Mouse (Mus musculus) liver, embryonic 12.5 days (tissue): ENCODE data around the gene 1700123O20Rik. TPM values are rescaled to one million over a fixed set of nuclear protein-coding genes. Genes with fewer than 3 reads are reported as not detected.

Source experiments
- ATAC-seq: fragments of 200-750 bp; cut with Nextera tagmentation; 2 replicates; pipeline ENCODE4 v1.8.0; 2017; ENCODE audit warnings: moderate number of reproducible peaks, mild to moderate bottlenecking, moderate library complexity
- H3K27ac ChIP-seq: fragments of 300-500 bp; sonication (generic); 2 replicates; pipeline ENCODE4 v1.5.1; 2016; ENCODE audit warnings: mild to moderate bottlenecking
- H3K27me3 ChIP-seq: fragments of 300-500 bp; sonication (generic); replicated peaks from 2 replicates; pipeline ENCODE4 v1.6.1; 2016; ENCODE audit warnings: mild to moderate bottlenecking, moderate library complexity
- H3K36me3 ChIP-seq: fragments of 300-500 bp; sonication (generic); 2 replicates; pipeline ENCODE4 v1.6.1; 2016; ENCODE audit warnings: mild to moderate bottlenecking, moderate library complexity
- H3K4me1 ChIP-seq: fragments of 300-500 bp; sonication (generic); 2 replicates; pipeline ENCODE4 v1.6.1; 2016
- H3K4me2 ChIP-seq: fragments of 300-500 bp; sonication (generic); 2 replicates; pipeline ENCODE4 v1.6.1; 2016; ENCODE audit warnings: mild to moderate bottlenecking, moderate library complexity
- H3K4me3 ChIP-seq: fragments of 300-500 bp; sonication (generic); 2 replicates; pipeline ENCODE4 v1.5.1; 2016; ENCODE audit warnings: mild to moderate bottlenecking, moderate library complexity
- H3K9ac ChIP-seq: fragments of 300-500 bp; sonication (generic); 2 replicates; pipeline ENCODE4 v1.6.1; 2016; ENCODE audit warnings: mild to moderate bottlenecking, moderate library complexity
- H3K9me3 ChIP-seq: fragments of 300-500 bp; sonication (generic); replicated peaks from 2 replicates; pipeline ENCODE4 v1.6.1; 2016; ENCODE audit warnings: mild to moderate bottlenecking, moderate library complexity
- WGBS: fragments of 180-500 bp; shearing (Covaris S2); methylation state at CpG from one replicate; pipeline ENCODE4 v1.1.7; 2016; ENCODE audit not compliant: insufficient replicate concordance; 5-methylcytosine and 5-hydroxymethylcytosine counted together
- polyA plus RNA-seq: library from polyadenylated mRNA; unstranded; fragments of >200 nt; fragmentation: Nextera tagmentation; extraction: Ambion mirVana; gene quantifications from 2 replicates; pipeline ENCODE4 v1.2.1, GENCODE M21; 2016

Gene 1700123O20Rik
- polyA plus RNA-seq, 1 experiment from 2014 or later = 53.9 TPM

DNA sequence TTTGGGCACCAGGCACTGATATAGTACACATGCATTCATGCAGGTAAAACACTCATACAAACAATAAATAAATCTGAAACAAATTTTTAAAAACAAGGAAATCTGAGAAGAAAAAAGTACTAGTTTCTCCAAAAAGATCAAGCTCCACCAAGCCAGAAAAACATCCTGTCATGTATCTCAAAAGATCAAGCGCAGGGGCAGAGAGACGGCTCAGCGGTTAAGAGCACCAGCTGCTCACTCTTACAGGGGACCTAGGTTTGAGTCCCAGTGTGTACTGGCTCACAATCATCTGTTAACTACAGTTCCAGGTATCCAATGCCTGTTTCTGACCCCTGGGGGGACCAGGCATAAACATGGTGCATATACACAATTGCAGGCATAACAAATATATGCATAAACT is 3.6 kb upstream of the 1700123O20Rik start:
- H3K27me3 ChIP-seq = no peaks in the 10 kb centered on the region
- H3K9ac ChIP-seq = no peak overlapping the region
- 84% methylated on average over 3 of the region's 3 CpGs for WGBS

GRCm38 (mm10) chr14:54685471-54685870 is 545 bp upstream of the 1700123O20Rik start:
- Histone ChIP-seq H3K4me3 (peak overlapping the region; percentile 81), H3K4me1 (peaks cover 49% of the 10 kb centered on the region), H3K9me3 (no peaks in the 10 kb centered on the region), H3K9ac (peak overlapping the region; percentile 88), H3K36me3 (peaks cover 57% of the 10 kb centered on the region), H3K4me2 (peak overlapping the region; percentile 82), H3K27me3 (no peaks in the 10 kb centered on the region), H3K27ac (peak overlapping the region; percentile 99)
- ATAC-seq = peak; percentile 6
- 7% methylated on average over 8 of the region's 8 CpGs for WGBS

More for the DNA sequence above, 3.6 kb upstream of the 1700123O20Rik start:
- no peak overlapping the region for H3K4me2 ChIP-seq
- no peaks in the 10 kb centered on the region for H3K9me3 ChIP-seq
- H3K27ac ChIP-seq = no peak overlapping the region
- peaks cover 62% of the 10 kb centered on the region for H3K36me3 ChIP-seq
- peaks cover 33% of the 10 kb centered on the region for H3K4me1 ChIP-seq
- no peak for ATAC-seq
- no peak overlapping the region for H3K4me3 ChIP-seq

DNA sequence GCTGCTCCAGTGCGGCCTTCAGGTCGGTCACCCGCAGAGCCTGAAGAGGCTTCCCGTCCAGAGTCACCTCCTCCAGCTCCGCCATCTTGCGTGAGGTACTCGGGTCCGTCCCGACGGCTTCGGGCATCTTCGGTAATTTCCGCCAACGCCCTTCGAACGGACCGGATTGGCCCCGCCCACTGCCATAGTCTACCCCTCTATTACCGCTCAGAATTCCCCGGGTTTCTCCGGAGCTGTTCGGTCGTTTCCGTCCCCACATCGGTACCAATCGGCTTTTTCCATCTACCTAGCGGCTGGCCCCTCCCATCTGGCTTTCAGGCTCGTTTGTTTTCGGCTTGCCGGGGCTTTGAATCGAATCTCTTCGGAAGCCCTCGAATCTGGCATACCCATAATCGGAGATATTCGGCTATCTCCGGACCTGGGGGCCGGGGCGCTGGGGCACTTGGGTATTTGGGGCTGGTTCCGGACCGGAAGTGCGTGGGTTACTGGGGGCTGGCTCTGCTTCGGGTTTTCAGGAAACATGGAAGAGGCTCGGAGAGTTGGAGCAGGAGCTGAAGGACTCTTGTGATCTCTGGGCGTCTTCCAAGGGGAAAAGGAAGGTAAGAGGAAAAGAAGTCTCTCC is 617 bp downstream of the 1700123O20Rik start, which contains the start of gene Acin1:
Gene Acin1 (minus strand): TSS at position 410 of the 622 bp plus-strand sequence.
- Histone ChIP-seq H3K4me2 (peak within 1 kb of the TSS; percentile 82), H3K27me3 (no peaks in the 10 kb centered on the region), H3K36me3 (peaks cover 56% of the 10 kb centered on the region), H3K27ac (peak within 1 kb of the TSS; percentile 99), H3K9me3 (no peaks in the 10 kb centered on the region), H3K4me1 (peaks cover 49% of the 10 kb centered on the region), H3K4me3 (peak within 1 kb of the TSS; percentile 81), H3K9ac (peak within 1 kb of the TSS; percentile 88)
- under 1% methylated on average over 44 of the region's 44 CpGs for WGBS
- peak; percentile 92 for ATAC-seq

DNA sequence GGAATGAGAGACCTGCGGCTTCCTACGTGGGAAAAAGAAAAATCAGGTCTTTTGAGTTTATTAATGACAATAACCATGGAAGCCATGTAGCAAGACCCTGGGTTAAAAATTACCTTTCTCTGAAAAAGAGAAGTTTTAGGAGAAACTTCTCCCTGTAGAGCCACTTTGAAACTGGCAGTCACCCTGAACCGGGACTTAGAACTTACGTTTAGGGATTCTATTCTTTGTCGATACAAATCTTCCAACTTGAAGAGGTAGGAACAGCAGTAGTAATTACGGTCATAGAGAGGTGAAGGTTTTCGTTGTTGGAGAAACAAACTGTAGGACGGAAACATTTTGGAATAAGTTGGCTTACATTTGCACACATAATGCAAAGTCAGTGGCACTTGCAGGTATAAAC is 1.2 kb downstream of the 1700123O20Rik start:
- peak overlapping the region; percentile 88 for H3K9ac ChIP-seq
- H3K9me3 ChIP-seq = no peaks in the 10 kb centered on the region
- H3K4me2 ChIP-seq = peak overlapping the region; percentile 82
- WGBS = 3% methylated on average over 8 of the region's 8 CpGs
- peaks cover 43% of the 10 kb centered on the region for H3K4me1 ChIP-seq
- H3K36me3 ChIP-seq = peaks cover 50% of the 10 kb centered on the region
- peak overlapping the region; percentile 99 for H3K27ac ChIP-seq
- ATAC-seq = no peak
- peak overlapping the region; percentile 81 for H3K4me3 ChIP-seq
- H3K27me3 ChIP-seq = no peaks in the 10 kb centered on the region

DNA sequence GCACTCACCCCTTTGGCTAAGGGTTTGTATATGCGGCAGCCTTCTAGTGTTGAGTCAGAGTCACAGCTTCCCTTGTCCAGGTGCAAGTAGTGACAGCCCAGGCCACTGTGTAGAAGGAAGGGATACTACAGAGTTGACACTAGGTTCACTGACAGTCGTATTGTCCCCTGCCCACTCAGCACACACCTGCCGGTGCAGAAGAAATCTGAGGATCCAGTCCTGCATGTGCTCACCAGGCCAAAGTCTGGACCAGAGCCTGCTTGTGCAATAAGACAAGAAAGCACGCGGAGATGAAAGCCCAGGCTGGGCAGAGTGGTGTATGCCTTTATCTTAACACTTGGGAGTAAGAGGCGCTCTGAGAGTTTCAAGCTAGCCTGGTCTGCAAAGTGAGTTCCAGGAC is 9.0 kb downstream of the 1700123O20Rik start:
- WGBS = 67% methylated on average over 6 of the region's 6 CpGs
- peaks cover 28% of the 10 kb centered on the region for H3K36me3 ChIP-seq
- H3K27me3 ChIP-seq = peaks cover 27% of the 10 kb centered on the region
- H3K9me3 ChIP-seq = no peaks in the 10 kb centered on the region
- no peak overlapping the region for H3K4me3 ChIP-seq
- H3K9ac ChIP-seq = no peak overlapping the region
- no peak overlapping the region for H3K4me2 ChIP-seq
- no peak; the same call in 1 of the 2 replicates for ATAC-seq
- peaks cover 13% of the 10 kb centered on the region; the same call in 1 of the 2 replicates for H3K4me1 ChIP-seq
- H3K27ac ChIP-seq = no peak overlapping the region

- 79% methylated on average over 4 of the region's 4 CpGs for WGBS
- H3K4me2 ChIP-seq = no peak overlapping the region
- no peak for ATAC-seq
- H3K36me3 ChIP-seq = peaks cover 17% of the 10 kb centered on the region
- no peak overlapping the region for H3K4me3 ChIP-seq
- peaks cover 32% of the 10 kb centered on the region for H3K27me3 ChIP-seq
- H3K4me1 ChIP-seq = peaks cover 13% of the 10 kb centered on the region; the same call in 1 of the 2 replicates
- no peak overlapping the region for H3K27ac ChIP-seq
- H3K9me3 ChIP-seq = no peaks in the 10 kb centered on the region
- no peak overlapping the region for H3K9ac ChIP-seq
These were observed 10.7 kb downstream of the 1700123O20Rik start for GRCm38 (mm10) chr14:54696752-54697151.

- no peak within 1 kb of the TSS for H3K4me3 ChIP-seq
- H3K36me3 ChIP-seq = peaks cover 3% of the 10 kb centered on the region
- WGBS = 54% methylated on average over 4 of the region's 4 CpGs
- H3K27ac ChIP-seq = no peak within 1 kb of the TSS
- peaks cover 13% of the 10 kb centered on the region; the same call in 1 of the 2 replicates for H3K4me1 ChIP-seq
- no peak within 1 kb of the TSS for H3K9ac ChIP-seq
- no peak within 1 kb of the TSS for H3K4me2 ChIP-seq
- peaks cover 52% of the 10 kb centered on the region for H3K27me3 ChIP-seq
- ATAC-seq = no peak
- no peaks in the 10 kb centered on the region for H3K9me3 ChIP-seq
These were observed 12.7 kb downstream of the 1700123O20Rik start, which contains the start of gene Gm29776 for GRCm38 (mm10) chr14:54698733-54699132. TSS of gene Gm29776 (minus strand) at chr14:54698833.

GRCm38 (mm10) chr14:54699586-54699985 is 13.6 kb downstream of the 1700123O20Rik start:
- WGBS = 44% methylated on average over 3 of the region's 3 CpGs
- Histone ChIP-seq H3K36me3 (no peaks in the 10 kb centered on the region), H3K4me3 (no peak overlapping the region), H3K27me3 (peaks cover 60% of the 10 kb centered on the region), H3K9ac (no peak overlapping the region), H3K4me2 (no peak overlapping the region), H3K9me3 (no peaks in the 10 kb centered on the region), H3K27ac (no peak overlapping the region), H3K4me1 (peaks cover 13% of the 10 kb centered on the region; the same call in 1 of the 2 replicates)
- no peak for ATAC-seq

GRCm38 (mm10) chr14:54701298-54701697 is 15.3 kb downstream of the 1700123O20Rik start:
- Histone ChIP-seq H3K27me3 (peaks cover 68% of the 10 kb centered on the region), H3K4me2 (no peak overlapping the region), H3K36me3 (no peaks in the 10 kb centered on the region), H3K9me3 (no peaks in the 10 kb centered on the region), H3K27ac (no peak overlapping the region), H3K9ac (no peak overlapping the region), H3K4me3 (no peak overlapping the region), H3K4me1 (peaks cover 22% of the 10 kb centered on the region)
- 7% methylated on average over 6 of the region's 6 CpGs for WGBS
- ATAC-seq = no peak

- no peak for ATAC-seq
- WGBS = 31% methylated on average over 10 of the region's 10 CpGs
- no peak overlapping the region for H3K9ac ChIP-seq
- H3K4me3 ChIP-seq = no peak overlapping the region
- H3K4me2 ChIP-seq = no peak overlapping the region
- peaks cover 77% of the 10 kb centered on the region for H3K27me3 ChIP-seq
- H3K36me3 ChIP-seq = no peaks in the 10 kb centered on the region
- no peaks in the 10 kb centered on the region for H3K9me3 ChIP-seq
- peaks cover 29% of the 10 kb centered on the region for H3K4me1 ChIP-seq
- no peak overlapping the region for H3K27ac ChIP-seq
These were observed 17.2 kb downstream of the 1700123O20Rik start for GRCm38 (mm10) chr14:54703207-54703606.

- H3K4me2 ChIP-seq = peak overlapping the region; percentile 38
- no peak overlapping the region for H3K4me3 ChIP-seq
These were observed 19.8 kb downstream of the 1700123O20Rik start for GRCm38 (mm10) chr14:54705844-54706243.

DNA sequence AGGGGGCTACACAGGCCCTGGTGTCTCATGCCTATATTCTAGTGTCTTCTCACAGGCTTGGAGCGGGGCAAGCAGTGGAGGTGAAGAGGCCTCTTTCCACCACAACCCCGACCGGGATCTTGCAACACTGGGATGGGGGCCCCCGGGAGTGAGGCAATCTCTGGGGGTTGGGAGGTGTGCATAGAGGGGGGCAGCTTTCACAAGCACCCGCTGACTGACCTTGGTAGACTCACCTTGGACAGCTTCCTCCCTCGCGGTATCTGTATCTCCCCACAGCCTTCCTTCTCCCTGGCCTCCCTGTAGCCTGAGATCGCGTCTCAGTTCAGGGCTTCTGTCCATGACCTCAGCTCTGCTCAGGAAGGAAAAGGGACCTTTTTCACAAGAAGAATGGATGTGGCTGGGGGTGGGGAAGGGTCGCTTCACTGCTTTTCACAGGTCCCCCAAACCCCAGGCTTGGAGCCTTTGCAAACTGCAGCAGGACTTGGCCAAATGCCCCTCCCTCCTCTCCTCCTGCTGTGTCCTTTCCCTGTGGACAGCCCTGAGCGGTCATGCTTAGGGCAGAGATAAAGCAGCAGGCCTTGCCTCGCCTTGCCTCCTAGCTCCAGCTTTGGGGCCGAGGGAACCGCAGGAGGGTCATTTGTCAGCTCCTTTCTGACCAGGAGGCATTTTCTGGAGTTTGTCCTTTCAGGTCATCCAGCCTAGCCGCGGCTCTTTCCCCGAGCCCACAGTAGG is 20.7 kb downstream of the 1700123O20Rik start:
- H3K9me3 ChIP-seq = no peaks in the 10 kb centered on the region
- 15% methylated on average over 17 of the region's 17 CpGs for WGBS
- ATAC-seq = no peak
- peaks cover 90% of the 10 kb centered on the region for H3K27me3 ChIP-seq
- H3K9ac ChIP-seq = no peak overlapping the region
- no peaks in the 10 kb centered on the region for H3K36me3 ChIP-seq
- H3K4me2 ChIP-seq = peak overlapping the region; percentile 38
- peak overlapping the region; percentile 10; the same call in 1 of the 2 replicates for H3K27ac ChIP-seq
- no peak overlapping the region for H3K4me3 ChIP-seq
- peaks cover 34% of the 10 kb centered on the region for H3K4me1 ChIP-seq

More at GRCm38 (mm10) chr14:54705844-54706243, 19.8 kb downstream of the 1700123O20Rik start:
- peak; percentile 94 for ATAC-seq
- peaks cover 34% of the 10 kb centered on the region for H3K4me1 ChIP-seq
- 5% methylated on average over 5 of the region's 5 CpGs for WGBS
- H3K9me3 ChIP-seq = no peaks in the 10 kb centered on the region
- peak overlapping the region; percentile 43 for H3K27ac ChIP-seq
- H3K36me3 ChIP-seq = no peaks in the 10 kb centered on the region
- no peak overlapping the region for H3K9ac ChIP-seq
- peaks cover 85% of the 10 kb centered on the region for H3K27me3 ChIP-seq
